In the genomic region with DNA sequence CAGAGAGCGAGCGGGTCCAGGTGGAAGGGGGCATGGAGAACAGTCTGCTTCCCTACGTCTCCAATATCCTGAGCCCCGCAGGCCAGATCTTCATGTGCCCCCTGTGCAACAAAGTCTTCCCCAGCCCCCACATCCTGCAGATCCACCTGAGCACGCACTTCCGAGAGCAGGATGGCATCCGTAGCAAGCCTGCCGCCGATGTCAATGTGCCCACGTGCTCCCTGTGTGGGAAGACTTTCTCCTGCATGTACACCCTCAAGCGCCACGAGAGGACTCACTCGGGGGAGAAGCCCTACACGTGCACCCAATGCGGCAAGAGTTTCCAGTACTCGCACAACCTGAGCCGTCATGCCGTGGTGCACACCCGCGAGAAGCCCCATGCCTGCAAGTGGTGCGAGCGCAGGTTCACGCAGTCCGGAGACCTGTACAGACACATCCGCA, we compare ENCODE assay signal across 9 mouse cellular contexts. TPM values are rescaled to one million over a fixed set of nuclear protein-coding genes. Genes with fewer than 3 reads are reported as not detected.
DNase-seq lines count a peak whose midpoint lies in the region; ATAC-seq and TF ChIP-seq lines count a peak whose summit lies in the region.
"Had no signal": no experiment of that assay in that cellular context is flagged by ENCODE, and none has a peak within 500 bp of the region (broad histone marks: within the 10 kb centered on the region; RNA-seq: fewer than 3 reads in every experiment).

No protein-coding gene starts in this region.

- intact Hi-C loops in left cerebral cortex, adult 2 months (cut with DNase I), result loop anchor here (5.0 to 10.0 kb wide), 3 partner anchors 174 to 516 kb away; no protein-coding TSS in a partner anchor

- H3K9me3 ChIP-seq in hindbrain, embryonic 12.5 days (replicated peaks), result no peaks in the 10 kb centered on the region
- H3K9me3 ChIP-seq in kidney, embryonic 15.5 days (replicated peaks), result no peaks in the 10 kb centered on the region
- H3K9me3 ChIP-seq: limb, embryonic 13.5 days had no signal

- H3K9ac ChIP-seq in hindbrain, embryonic 12.5 days, result peak overlapping the region; percentile 53
- H3K9ac ChIP-seq in kidney, embryonic 15.5 days, result no peak overlapping the region

- H3K4me1 ChIP-seq in hindbrain, embryonic 12.5 days, result peaks cover 51% of the 10 kb centered on the region
- H3K4me1 ChIP-seq in kidney, embryonic 15.5 days, result peaks cover 45% of the 10 kb centered on the region

- peak overlapping the region; percentile 74 for H3K4me2 ChIP-seq in hindbrain, embryonic 12.5 days (replicated peaks)
- H3K4me2 ChIP-seq in kidney, embryonic 15.5 days, result no peak overlapping the region

- no peak for ATAC-seq in hindbrain, embryonic 12.5 days (ENCODE audit: low FRiP score)
- ATAC-seq in kidney, embryonic 15.5 days (replicated peaks; ENCODE audit: low FRiP score), result no peak

- DNase-seq in left cerebral cortex, adult 2 months (ENCODE audit: extremely low spot score in 1 of 2, low spot score in 2 of 2), result peak in 1 of 2 experiments; percentile 41
- DNase-seq in left cerebral cortex, adult 9 months (ENCODE audit: low spot score in 2 of 2), result no peak
- peak; percentile 72 to 74 for DNase-seq in cerebellum, postnatal 14 days
- DNase-seq in neural tube, embryonic 10.5 days (ENCODE audit: extremely low spot score, low spot score), result peak; percentile 54
- no peak for DNase-seq in heart, postnatal 4 days
- no peak for DNase-seq in heart, adult 18-20 months

- TF ChIP-seq CTCF in left cerebral cortex, adult 2 months (IDR thresholded peaks at IDR 0.05), result no peak

- H3K4me3 ChIP-seq in left cerebral cortex, adult 2 months, result peak overlapping the region; percentile 75
- H3K4me3 ChIP-seq in hindbrain, embryonic 12.5 days, result peak overlapping the region; percentile 33
- no peak overlapping the region for H3K4me3 ChIP-seq in kidney, embryonic 15.5 days (replicated peaks)
- H3K4me3 ChIP-seq: limb, embryonic 13.5 days had no signal

- H3K27me3 ChIP-seq in hindbrain, embryonic 12.5 days, result no peaks in the 10 kb centered on the region
- H3K27me3 ChIP-seq in kidney, embryonic 15.5 days, result no peaks in the 10 kb centered on the region
- H3K27me3 ChIP-seq: limb, embryonic 13.5 days had no signal

- WGBS in hindbrain, embryonic 12.5 days, result 68% methylated on average over 25 of the region's 25 CpGs
- WGBS in kidney, embryonic 15.5 days, result 94% methylated on average over 25 of the region's 25 CpGs

- peak overlapping the region; percentile 91 for H3K27ac ChIP-seq in left cerebral cortex, adult 2 months
- H3K27ac ChIP-seq in hindbrain, embryonic 12.5 days, result peak overlapping the region; percentile 79
- no peak overlapping the region for H3K27ac ChIP-seq in kidney, embryonic 15.5 days
- H3K27ac ChIP-seq: limb, embryonic 13.5 days had no signal

- H3K36me3 ChIP-seq in hindbrain, embryonic 12.5 days, result peaks cover 12% of the 10 kb centered on the region
- peaks cover 26% of the 10 kb centered on the region for H3K36me3 ChIP-seq in kidney, embryonic 15.5 days

RNA-seq across cellular contexts. Expression of gene Zbtb18, which starts 6.0 kb away (rescaled TPM):
- 100 to 1,000 TPM; 351 to 386 TPM for total RNA-seq in left cerebral cortex, adult 2 months (2021)
- 10.0 and 10.8 TPM in 2 replicates for polyA plus RNA-seq in hindbrain, embryonic 12.5 days (2016; fragmentation: Nextera tagmentation; extraction: Ambion mirVana)
- polyA plus RNA-seq in kidney, embryonic 15.5 days (2015; fragmentation: Nextera tagmentation; extraction: Ambion mirVana), result 1.7 and 1.9 TPM in 2 replicates
- 10 to 100 TPM; 44.2 to 49.7 TPM for total RNA-seq in heart, postnatal 4 days (2021)
- total RNA-seq in heart, adult 18-20 months (2021), result 10 to 100 TPM; 42.2 to 49.5 TPM

Comparison
In these comparisons a context has a peak if more than half of its experiments do, and no peak if none do; other contexts are left out.
1. DNase-seq: peak in cerebellum, postnatal 14 days (2 of 2) and neural tube, embryonic 10.5 days (single experiment); none in left cerebral cortex, adult 9 months (0 of 2), heart, postnatal 4 days (single experiment) and heart, adult 18-20 months (0 of 2).
2. RNA of gene Zbtb18, which starts 6.0 kb away (total RNA-seq): 351 to 386 TPM in left cerebral cortex, adult 2 months; 44.2 to 49.7 TPM in heart, postnatal 4 days and 42.2 to 49.5 TPM in heart, adult 18-20 months; every median in the first group is over 4 times any median in the second.